Mouse (Mus musculus) urinary bladder, postnatal 4 days (tissue): Measurements from ENCODE around the gene Mex3d.
A peak's percentile ranks its signal among the peaks of the same experiment; 100 is the strongest.
"Not testable (repeated sequence)": the region's sequence is repeated elsewhere in the genome, so short reads cannot be mapped to it uniquely, and the experiment has no call there.

Experiments
- DNase-seq, 2 experiments: peaks; one replicate each; pipeline ENCODE4 v3.0.0; 2021 to 2022; ENCODE audit warnings: low spot score in 2 of 2

Gene Mex3d

GRCm38 (mm10) chr10:80356737-80357136 lies 30.7 kb downstream of the Mex3d start:
- no peak for DNase-seq

GRCm38 (mm10) chr10:80356001-80356682 lies 31.3 kb downstream of the Mex3d start, which contains the start of gene Plk5:
Plk5 (plus strand) TSS chr10:80356459.
- no peak for DNase-seq

- DNase-seq, result no peak
Observed at GRCm38 (mm10) chr10:80355431-80355830, 32.0 kb downstream of the Mex3d start.

- no peak for DNase-seq
Observed at GRCm38 (mm10) chr10:80352727-80353126, 34.7 kb downstream of the Mex3d start.

GRCm38 (mm10) chr10:80351896-80352295 lies 35.6 kb downstream of the Mex3d start:
- DNase-seq, result no peak

GRCm38 (mm10) chr10:80350292-80350691 lies 37.2 kb downstream of the Mex3d start:
- DNase-seq, result peak; percentile 77 to 90

- peak in 1 of 2 experiments; percentile 65 for DNase-seq
Observed at GRCm38 (mm10) chr10:80348981-80349380, 38.5 kb downstream of the Mex3d start.

GRCm38 (mm10) chr10:80348244-80348781 lies 39.1 kb downstream of the Mex3d start, which contains the start of gene Adamtsl5:
Adamtsl5 (minus strand) TSS chr10:80348412.
- peak; percentile 72 to 73 for DNase-seq

GRCm38 (mm10) chr10:80347514-80347967 lies 39.9 kb downstream of the Mex3d start:
- no peak for DNase-seq

GRCm38 (mm10) chr10:80345929-80346328 lies 41.5 kb downstream of the Mex3d start:
- not testable (repeated sequence) for DNase-seq

- DNase-seq, result no peak
Observed at GRCm38 (mm10) chr10:80345122-80345521, 42.3 kb downstream of the Mex3d start.

- no peak for DNase-seq
Observed at GRCm38 (mm10) chr10:80344131-80344661, 43.3 kb downstream of the Mex3d start.

GRCm38 (mm10) chr10:80343425-80343895 lies 44.0 kb downstream of the Mex3d start:
- DNase-seq, result no peak

GRCm38 (mm10) chr10:80342749-80343424 lies 44.6 kb downstream of the Mex3d start:
- DNase-seq, result peak in 1 of 2 experiments; percentile 51

GRCm38 (mm10) chr10:80342305-80342748 lies 45.1 kb downstream of the Mex3d start:
- no peak for DNase-seq

GRCm38 (mm10) chr10:80341491-80342304 lies 45.8 kb downstream of the Mex3d start:
- no peak for DNase-seq

GRCm38 (mm10) chr10:80341026-80341425 lies 46.4 kb downstream of the Mex3d start:
- no peak for DNase-seq

- DNase-seq, result peak; percentile 72 to 89
Observed at GRCm38 (mm10) chr10:80339941-80340750, 47.3 kb downstream of the Mex3d start.

- DNase-seq, result no peak
Observed at GRCm38 (mm10) chr10:80336263-80336662, 51.2 kb downstream of the Mex3d start.

GRCm38 (mm10) chr10:80332525-80332989 lies 54.9 kb downstream of the Mex3d start:
- no peak for DNase-seq
